Mouse (Mus musculus): ENCODE measurements around the gene Nlrp4e.
"Not testable (repeated sequence)": the region's sequence is repeated elsewhere in the genome, so short reads cannot be mapped to it uniquely, and the experiment has no call there.

Gene Nlrp4e

DNA sequence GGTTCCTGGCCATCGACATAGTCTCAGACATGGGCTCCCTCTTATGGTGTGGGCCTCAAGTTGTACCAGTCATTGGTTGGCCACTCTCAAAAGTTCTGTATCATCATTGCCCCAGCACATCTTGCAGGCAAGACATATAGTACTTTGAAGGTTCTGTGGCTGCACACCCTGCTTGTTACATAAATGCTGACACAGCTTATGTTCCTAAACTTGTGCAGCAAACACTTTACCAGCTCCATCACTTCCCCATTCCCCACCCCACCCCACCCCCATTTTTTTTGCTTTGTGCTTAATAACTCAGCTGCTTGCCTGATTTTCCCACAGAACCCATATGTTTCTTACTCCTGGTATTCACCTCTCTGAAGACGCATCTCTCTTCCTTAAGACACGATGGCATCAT, at the start of gene Nlrp4e:
Gene Nlrp4e, plus strand, starts transcription at position 301 of the 400 bp plus-strand sequence.
- DNase-seq (ENCODE audit: low spot score in 2 of 2), result not testable (repeated sequence)

DNA sequence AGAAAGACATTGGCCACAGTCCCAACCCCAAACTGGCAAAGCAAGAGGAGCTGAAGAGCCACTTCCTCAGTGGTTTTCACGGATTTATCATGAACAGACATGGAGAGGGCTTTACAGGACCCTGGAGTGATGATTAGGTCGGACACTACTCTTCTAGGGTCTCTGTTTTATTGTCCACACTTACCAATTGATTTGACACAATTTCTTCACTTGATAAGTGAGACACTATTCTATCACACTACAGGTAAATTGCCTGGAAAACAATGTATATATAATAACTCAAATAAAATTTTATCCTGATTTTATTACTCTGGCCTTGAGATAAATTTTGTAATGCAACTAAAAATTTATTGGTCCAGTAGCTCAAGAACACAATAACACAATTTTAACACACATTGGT, 49.4 kb upstream of the Nlrp4e start, which contains the start of gene Vmn1r166:
Gene Vmn1r166, minus strand, starts transcription at position 101 of the 400 bp plus-strand sequence.
- not testable (repeated sequence) for DNase-seq (ENCODE audit: low spot score in 2 of 2)

- DNase-seq (ENCODE audit: low spot score in 2 of 2), result not testable (repeated sequence)
Observed at GRCm38 (mm10) chr7:23278800-23279199, 22.2 kb upstream of the Nlrp4e start, which contains the start of gene Gm6902. Gene Gm6902, minus strand, starts transcription at chr7:23278900.

- not testable (repeated sequence) for DNase-seq (ENCODE audit: low spot score in 2 of 2)
Observed at GRCm38 (mm10) chr7:23358311-23358710, 57.3 kb downstream of the Nlrp4e start.

DNA sequence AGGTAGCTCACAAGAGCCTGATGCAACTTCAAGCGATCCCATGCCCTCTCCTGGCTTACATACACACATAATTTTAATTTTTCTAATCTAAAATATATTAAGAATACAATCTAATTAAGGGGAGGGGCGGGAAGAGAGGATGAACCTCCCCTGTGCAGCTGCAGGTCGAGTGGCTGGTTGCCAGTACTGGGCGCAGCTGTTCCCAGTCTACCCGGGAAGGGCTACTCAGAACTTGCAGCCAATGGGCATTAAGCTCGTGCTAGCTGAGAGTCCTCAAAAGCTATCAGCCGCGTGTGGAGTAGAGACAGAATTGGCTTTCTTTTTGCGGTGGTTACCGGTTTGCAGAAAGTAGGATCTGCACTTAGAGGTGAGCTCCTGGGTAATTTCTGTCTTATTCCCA, 84.6 kb downstream of the Nlrp4e start, which contains the start of gene Nlrp5:
Gene Nlrp5, plus strand, starts transcription at position 301 of the 400 bp plus-strand sequence.
- DNase-seq (ENCODE audit: low spot score in 2 of 2), result no peak
